Mouse (Mus musculus) embryonic facial prominence, embryonic 15.5 days (tissue): ENCODE measurements around the gene Sema3b. TPM values are rescaled to one million over a fixed set of nuclear protein-coding genes. Genes with fewer than 3 reads are reported as not detected.

Experiments
- ATAC-seq: fragments of 200-750 bp; cut with Nextera tagmentation; 2 replicates; pipeline ENCODE4 v1.8.0; 2017; ENCODE audit warnings: low read depth, moderate TSS enrichment; ENCODE audit not compliant: insufficient number of reproducible peaks, low FRiP score, low TSS enrichment
- H3K27ac ChIP-seq: fragments of 300-500 bp; sonication (generic); replicated peaks from 2 replicates; pipeline ENCODE4 v1.5.1; 2015; ENCODE audit warnings: mild to moderate bottlenecking, inconsistent platforms
- H3K27me3 ChIP-seq: fragments of 300-500 bp; sonication (generic); 2 replicates; pipeline ENCODE4 v1.6.1; 2015; ENCODE audit warnings: inconsistent platforms
- H3K36me3 ChIP-seq: fragments of 300-500 bp; sonication (generic); 2 replicates; pipeline ENCODE4 v1.6.1; 2015; ENCODE audit warnings: mild to moderate bottlenecking, inconsistent platforms
- H3K4me1 ChIP-seq: fragments of 300-500 bp; sonication (generic); 2 replicates; pipeline ENCODE4 v1.6.1; 2015; ENCODE audit warnings: inconsistent platforms
- H3K4me2 ChIP-seq: fragments of 300-500 bp; sonication (generic); replicated peaks from 2 replicates; pipeline ENCODE4 v1.6.1; 2015; ENCODE audit warnings: mild to moderate bottlenecking, inconsistent platforms
- H3K4me3 ChIP-seq: fragments of 300-500 bp; sonication (generic); replicated peaks from 2 replicates; pipeline ENCODE4 v1.5.1; 2015; ENCODE audit warnings: mild to moderate bottlenecking, inconsistent platforms
- H3K9ac ChIP-seq: fragments of 300-500 bp; sonication (generic); 2 replicates; pipeline ENCODE4 v1.6.1; 2015; ENCODE audit warnings: inconsistent platforms
- H3K9me3 ChIP-seq: fragments of 300-500 bp; sonication (generic); replicated peaks from 2 replicates; pipeline ENCODE4 v1.6.1; 2016; ENCODE audit warnings: inconsistent platforms
- WGBS: fragments of 180-500 bp; shearing (Covaris S2); methylation state at CpG from one replicate; pipeline ENCODE4 v1.1.7; 2015; 5-methylcytosine and 5-hydroxymethylcytosine counted together
- polyA plus RNA-seq: library from polyadenylated mRNA; unstranded; fragments of >200 nt; fragmentation: Nextera tagmentation; extraction: Ambion mirVana; gene quantifications from 2 replicates; pipeline ENCODE4 v1.2.1, GENCODE M21; 2015

Gene Sema3b
- polyA plus RNA-seq, 1 experiment from 2014 or later = 21.2 TPM

- Histone ChIP-seq H3K4me1 (peaks cover 69% of the 10 kb centered on the region), H3K4me3 (peak overlapping the region; percentile 51), H3K27ac (peak overlapping the region; percentile 85), H3K9ac (0 out of 2 replicates have a peak overlapping the region, but pooled peaks have one; percentile 59), H3K27me3 (no peaks in the 10 kb centered on the region), H3K36me3 (no peaks in the 10 kb centered on the region), H3K4me2 (peak overlapping the region; percentile 92), H3K9me3 (no peaks in the 10 kb centered on the region)
- WGBS = 36% methylated on average over 23 of the region's 23 CpGs
- ATAC-seq = no peak
Measured at GRCm38 (mm10) chr9:107550491-107551116, 58.4 kb downstream of the Sema3b start.

GRCm38 (mm10) chr9:107549297-107550074, 59.5 kb downstream of the Sema3b start:
- H3K9me3 ChIP-seq = no peaks in the 10 kb centered on the region
- H3K4me2 ChIP-seq = no peak overlapping the region
- no peaks in the 10 kb centered on the region for H3K27me3 ChIP-seq
- no peak overlapping the region for H3K4me3 ChIP-seq
- peaks cover 65% of the 10 kb centered on the region for H3K4me1 ChIP-seq
- ATAC-seq = no peak
- H3K27ac ChIP-seq = no peak overlapping the region
- peaks cover 11% of the 10 kb centered on the region for H3K36me3 ChIP-seq
- no peak overlapping the region; the same call in 1 of the 2 replicates for H3K9ac ChIP-seq
- WGBS = 77% methylated on average over 20 of the region's 20 CpGs

GRCm38 (mm10) chr9:107548820-107549219, 60.2 kb downstream of the Sema3b start:
- no peak for ATAC-seq
- no peak overlapping the region for H3K27ac ChIP-seq

GRCm38 (mm10) chr9:107547957-107548356, 61.1 kb downstream of the Sema3b start:
- 79% methylated on average over 5 of the region's 5 CpGs for WGBS
- no peaks in the 10 kb centered on the region for H3K27me3 ChIP-seq
- H3K4me2 ChIP-seq = no peak overlapping the region
- no peak for ATAC-seq
- H3K36me3 ChIP-seq = peaks cover 22% of the 10 kb centered on the region
- H3K4me3 ChIP-seq = no peak overlapping the region
- no peaks in the 10 kb centered on the region for H3K9me3 ChIP-seq
- no peak overlapping the region for H3K9ac ChIP-seq
- H3K4me1 ChIP-seq = peaks cover 56% of the 10 kb centered on the region
- H3K27ac ChIP-seq = no peak overlapping the region

More at GRCm38 (mm10) chr9:107548820-107549219, 60.2 kb downstream of the Sema3b start:
- Histone ChIP-seq H3K9me3 (no peaks in the 10 kb centered on the region), H3K4me1 (peaks cover 62% of the 10 kb centered on the region), H3K36me3 (peaks cover 17% of the 10 kb centered on the region), H3K27me3 (no peaks in the 10 kb centered on the region), H3K4me2 (no peak overlapping the region), H3K4me3 (no peak overlapping the region), H3K9ac (no peak overlapping the region)
- WGBS = 89% methylated on average over 10 of the region's 10 CpGs

Other genes with a start within 250 kb of the Sema3b start
- gene Cacna2d2, start 209.6 kb downstream of the Sema3b start, polyA plus RNA-seq = 0.96 and 1.3 TPM in 2 replicates
- gene Tmem115, start 75.3 kb downstream of the Sema3b start, polyA plus RNA-seq = 51.6 and 53.3 TPM in 2 replicates
- gene Cyb561d2, start 67.0 kb downstream of the Sema3b start, polyA plus RNA-seq = 26.4 and 26.8 TPM in 2 replicates
- gene Nprl2, start 67.0 kb downstream of the Sema3b start, polyA plus RNA-seq = 41.9 and 48.0 TPM in 2 replicates
- 10.7 and 25.9 TPM in 2 replicates for gene Zmynd10, start 61.9 kb downstream of the Sema3b start, polyA plus RNA-seq
- gene Rassf1, start 57.7 kb downstream of the Sema3b start, polyA plus RNA-seq = 82.0 and 87.7 TPM in 2 replicates
- 42.9 and 43.6 TPM in 2 replicates for gene Tusc2, start 46.0 kb downstream of the Sema3b start, polyA plus RNA-seq
- 97.5 and 98.4 TPM in 2 replicates for gene Hyal2, start 41.3 kb downstream of the Sema3b start, polyA plus RNA-seq
- gene Hyal1, start 32.3 kb downstream of the Sema3b start, polyA plus RNA-seq = 14.5 and 15.7 TPM in 2 replicates
- 21.5 and 22.8 TPM in 2 replicates for gene Naa80, start 30.3 kb downstream of the Sema3b start, polyA plus RNA-seq
- 2.0 TPM in 2 replicates for gene Hyal3, start 28.4 kb downstream of the Sema3b start, polyA plus RNA-seq
- gene Ifrd2, start 21.6 kb downstream of the Sema3b start, polyA plus RNA-seq = 46.8 and 47.1 TPM in 2 replicates
- 458 and 459 TPM in 2 replicates for gene Gnai2, start 26.1 kb upstream of the Sema3b start, polyA plus RNA-seq
- gene Slc38a3, start 60.3 kb upstream of the Sema3b start, polyA plus RNA-seq = 3.7 and 4.2 TPM in 2 replicates
- 1.9 and 3.4 TPM in 2 replicates for gene Gnat1, start 70.5 kb upstream of the Sema3b start, polyA plus RNA-seq
- 40.6 and 44.6 TPM in 2 replicates for gene Sema3f, start 101.2 kb upstream of the Sema3b start, polyA plus RNA-seq
- 198 and 218 TPM in 2 replicates for gene Rbm5, start 161.8 kb upstream of the Sema3b start, polyA plus RNA-seq